Mouse (Mus musculus) midbrain, postnatal 0 days (tissue): ENCODE results near the gene Ankrd33. TPM values are rescaled to one million over a fixed set of nuclear protein-coding genes. Genes with fewer than 3 reads are reported as not detected.
A peak's percentile ranks its signal among the peaks of the same experiment; 100 is the strongest.
"Not testable (repeated sequence)": the region's sequence is repeated elsewhere in the genome, so short reads cannot be mapped to it uniquely, and the experiment has no call there.

Source experiments
- ATAC-seq: fragments of 200-750 bp; cut with Nextera tagmentation; 2 replicates; pipeline ENCODE4 v1.8.0; 2017; ENCODE audit warnings: moderate number of reproducible peaks, mild to moderate bottlenecking, moderate TSS enrichment, moderate library complexity; ENCODE audit not compliant: low FRiP score
- DNase-seq: peaks from one replicate; pipeline ENCODE4 v3.0.0-alpha.2; 2015; ENCODE audit warnings: low spot score
- H3K27ac ChIP-seq: fragments of 300-500 bp; sonication (generic); 2 replicates; pipeline ENCODE4 v1.5.1; 2014; ENCODE audit warnings: low read depth, mild to moderate bottlenecking, low read length, mixed read lengths
- H3K27me3 ChIP-seq: fragments of 300-500 bp; sonication (generic); 2 replicates; pipeline ENCODE4 v1.6.1; 2014; ENCODE audit warnings: low read length, control low read depth, mixed read lengths; ENCODE audit not compliant: insufficient read depth
- H3K36me3 ChIP-seq: fragments of 300-500 bp; sonication (generic); 2 replicates; pipeline ENCODE4 v1.6.1; 2014; ENCODE audit warnings: low read length, control low read depth, mixed read lengths; ENCODE audit not compliant: insufficient read depth
- H3K4me1 ChIP-seq: fragments of 300-500 bp; sonication (generic); 2 replicates; pipeline ENCODE4 v1.6.1; 2014; ENCODE audit warnings: mild to moderate bottlenecking, control low read depth, antibody characterized with exemption, low read length, mixed read lengths; ENCODE audit not compliant: insufficient read depth
- H3K4me2 ChIP-seq: fragments of 300-500 bp; sonication (generic); 2 replicates; pipeline ENCODE4 v1.6.1; 2014; ENCODE audit warnings: low read depth, mild to moderate bottlenecking, low read length, mixed read lengths; ENCODE audit not compliant: poor library complexity, severe bottlenecking
- H3K4me3 ChIP-seq: fragments of 300-500 bp; sonication (generic); 2 replicates; pipeline ENCODE4 v1.5.1; 2014; ENCODE audit warnings: low read depth, mild to moderate bottlenecking, low read length, moderate library complexity
- H3K9ac ChIP-seq: fragments of 300-500 bp; sonication (generic); replicated peaks from 2 replicates; pipeline ENCODE4 v1.6.1; 2014; ENCODE audit warnings: mild to moderate bottlenecking, low read length, moderate library complexity, mixed read lengths; ENCODE audit not compliant: poor library complexity, severe bottlenecking
- H3K9me3 ChIP-seq: fragments of 300-500 bp; sonication (generic); 2 replicates; pipeline ENCODE4 v1.6.1; 2016; ENCODE audit warnings: low read length, control low read depth
- CTCF ChIP-seq: IDR thresholded peaks from 2 replicates; pipeline ENCODE4 v1.5.1; 2016; ENCODE audit warnings: antibody characterized with exemption, mild to moderate bottlenecking
- WGBS: fragments of 180-500 bp; shearing (Covaris S2); extraction: QIAGEN DNeasy Blood & Tissue Kit; methylation state at CpG from one replicate; pipeline ENCODE4 v1.1.7; 2014; 5-methylcytosine and 5-hydroxymethylcytosine counted together
- polyA plus RNA-seq: library from polyadenylated mRNA; unstranded; fragments of >200 nt; fragmentation: Nextera tagmentation; extraction: Ambion mirVana; gene quantifications from 2 replicates; pipeline ENCODE4 v1.2.1, GENCODE M21; 2015
- total RNA-seq: library from RNA; depleted of rRNA; stranded (reverse); fragments of >200 nt; gene quantifications from 2 replicates; pipeline ENCODE4 v1.2.3, GENCODE M21; 2014

Ankrd33 gene
- total and polyA plus RNA-seq, 2 experiments from 2014 or later, result not detected

GRCm38 (mm10) chr15:101107906-101108671 is 7.5 kb upstream of the Ankrd33 start:
- no peak overlapping the region for H3K4me2 ChIP-seq
- DNase-seq, result no peak
- no peaks in the 10 kb centered on the region for H3K27me3 ChIP-seq
- no peak overlapping the region for H3K9ac ChIP-seq
- no peaks in the 10 kb centered on the region for H3K4me1 ChIP-seq
- no peaks in the 10 kb centered on the region for H3K9me3 ChIP-seq
- no peak overlapping the region for H3K4me3 ChIP-seq
- TF ChIP-seq CTCF, result no peak
- WGBS, result 90% methylated on average over 5 of the region's 5 CpGs
- no peaks in the 10 kb centered on the region for H3K36me3 ChIP-seq
- no peak for ATAC-seq
- no peak overlapping the region for H3K27ac ChIP-seq

DNA sequence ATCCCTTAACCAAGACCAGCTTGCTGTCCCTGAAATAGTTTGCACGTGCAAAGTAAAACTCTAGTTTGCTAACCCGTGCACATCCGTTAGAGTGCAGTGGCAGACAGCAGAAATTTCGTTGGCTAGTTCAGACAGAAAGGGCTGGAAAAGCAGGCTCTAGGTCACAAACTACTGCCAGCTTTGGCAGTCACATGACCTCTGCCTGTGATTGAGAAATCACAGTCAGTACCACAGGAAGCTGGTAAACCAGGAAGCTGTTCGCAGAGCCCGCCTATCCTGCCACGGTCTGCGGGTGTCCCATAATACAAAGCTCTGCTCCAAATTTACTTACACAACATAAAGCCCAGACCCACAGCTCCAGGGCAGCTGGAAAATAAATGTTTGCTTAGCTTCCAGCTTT is 2.4 kb upstream of the Ankrd33 start:
- H3K27ac ChIP-seq, result no peak overlapping the region
- H3K36me3 ChIP-seq, result no peaks in the 10 kb centered on the region
- H3K9me3 ChIP-seq, result no peaks in the 10 kb centered on the region
- H3K27me3 ChIP-seq, result no peaks in the 10 kb centered on the region
- H3K4me1 ChIP-seq, result no peaks in the 10 kb centered on the region
- WGBS, result 68% methylated on average over 8 of the region's 8 CpGs
- no peak overlapping the region for H3K4me2 ChIP-seq
- DNase-seq (no peak), ATAC-seq (no peak)
- H3K4me3 ChIP-seq, result no peak overlapping the region
- no peak for TF ChIP-seq CTCF
- no peak overlapping the region for H3K9ac ChIP-seq

- H3K9me3 ChIP-seq, H3K9ac ChIP-seq, H3K4me1 ChIP-seq, H3K4me3 ChIP-seq, H3K36me3 ChIP-seq, H3K27ac ChIP-seq, H3K4me2 ChIP-seq, DNase-seq, ATAC-seq, H3K27me3 ChIP-seq: not testable (repeated sequence)
- 80% methylated on average over 2 of the region's 2 CpGs for WGBS
- peak; percentile 4; the same call in 1 of the 2 replicates for TF ChIP-seq CTCF
Observed at GRCm38 (mm10) chr15:101113778-101114177, 1.8 kb upstream of the Ankrd33 start.

DNA sequence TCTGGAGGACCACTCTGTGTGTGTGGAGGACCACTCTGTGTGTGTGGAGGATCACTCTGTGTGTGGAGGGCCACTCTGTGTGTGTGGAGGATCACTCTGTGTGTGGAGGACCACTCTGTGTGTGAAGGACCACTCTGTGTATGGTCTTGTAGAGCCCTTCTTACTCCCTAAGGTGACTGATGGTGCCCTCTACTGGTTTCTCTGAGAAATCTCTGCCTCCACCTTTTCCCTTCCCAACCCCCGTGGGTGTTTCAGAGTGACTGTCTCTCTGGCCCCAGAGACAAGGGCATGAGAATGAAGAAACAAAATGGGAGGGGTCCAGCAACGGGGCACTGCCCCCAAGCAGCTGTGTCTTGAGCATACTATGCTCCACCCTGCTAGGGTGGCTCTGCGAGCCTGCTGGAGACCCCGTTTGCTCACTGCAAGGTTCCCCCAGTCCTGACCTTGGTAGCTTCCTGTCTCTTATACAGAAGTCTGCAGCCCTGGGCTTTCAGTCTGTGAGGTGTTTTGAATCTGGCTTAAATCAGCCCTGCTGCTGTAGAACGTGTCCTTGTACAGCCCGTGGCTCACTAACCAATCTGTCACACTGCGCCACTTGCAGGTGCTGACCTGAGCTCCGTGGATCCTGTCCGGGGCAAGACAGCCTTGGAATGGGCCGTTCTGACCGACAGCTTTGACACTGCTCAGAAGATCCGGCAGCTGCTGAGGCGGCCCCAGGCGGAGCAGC is 3.0 kb downstream of the Ankrd33 start:
- Histone ChIP-seq H3K9me3 (no peaks in the 10 kb centered on the region), H3K4me3 (no peak overlapping the region), H3K27me3 (no peaks in the 10 kb centered on the region), H3K4me1 (no peaks in the 10 kb centered on the region), H3K27ac (no peak overlapping the region), H3K4me2 (no peak overlapping the region), H3K9ac (no peak overlapping the region), H3K36me3 (no peaks in the 10 kb centered on the region)
- TF ChIP-seq CTCF, result peak; percentile 58
- WGBS, result 68% methylated on average over 14 of the region's 14 CpGs
- peak; percentile 43 for DNase-seq
- ATAC-seq, result no peak

DNA sequence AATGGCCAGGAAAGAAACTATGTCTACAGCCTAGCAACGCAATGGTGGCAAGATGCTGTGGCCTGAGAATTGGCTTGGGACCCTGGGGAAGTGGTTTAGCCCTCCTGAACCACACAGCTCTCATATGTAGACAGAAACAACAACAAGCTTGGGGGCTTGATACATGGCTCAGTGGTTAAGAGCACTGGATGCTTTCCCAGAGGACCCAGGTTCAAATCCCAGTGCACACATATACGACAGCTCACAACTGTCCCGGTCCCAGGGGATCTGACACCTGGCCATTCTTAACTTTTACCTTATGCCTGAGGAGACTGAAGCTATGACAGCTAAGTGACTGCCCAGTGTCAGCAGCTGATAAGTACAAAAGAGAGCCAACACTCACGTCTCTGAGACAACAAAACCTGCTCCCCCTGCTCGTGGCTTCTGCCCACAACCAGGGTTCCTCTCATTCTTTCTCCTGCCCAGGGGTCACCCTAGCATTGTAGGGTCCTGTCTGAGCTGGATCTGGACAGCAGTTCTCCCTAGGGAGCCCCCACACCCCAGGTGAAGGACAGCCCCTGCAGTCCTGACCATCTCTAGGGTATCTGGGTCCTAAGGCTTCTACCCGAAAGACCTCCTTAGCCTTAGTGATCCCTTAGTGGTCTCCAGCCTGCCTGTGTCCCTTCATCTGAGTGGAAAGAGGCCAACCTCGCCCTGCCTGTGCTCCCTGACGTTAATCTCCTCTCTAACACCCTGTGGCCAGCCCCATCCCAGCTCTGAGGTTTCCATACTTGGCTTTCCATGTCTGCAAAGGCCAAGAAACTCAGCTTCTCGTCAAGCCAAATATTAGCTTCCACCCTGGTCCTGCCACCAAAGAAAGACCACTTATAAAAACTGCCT is 6.1 kb downstream of the Ankrd33 start:
- Histone ChIP-seq H3K4me3 (no peak overlapping the region), H3K9me3 (no peaks in the 10 kb centered on the region), H3K36me3 (no peaks in the 10 kb centered on the region), H3K9ac (no peak overlapping the region), H3K27ac (no peak overlapping the region), H3K27me3 (no peaks in the 10 kb centered on the region), H3K4me2 (no peak overlapping the region), H3K4me1 (no peaks in the 10 kb centered on the region)
- TF ChIP-seq CTCF, result no peak
- DNase-seq (no peak), ATAC-seq (no peak)
- WGBS, result 75% methylated on average over 9 of the region's 9 CpGs
